Mouse (Mus musculus): ENCODE measurements around the gene Gpr137. TPM values are rescaled to one million over a fixed set of nuclear protein-coding genes. Genes with fewer than 3 reads are reported as not detected.
A peak's percentile ranks its signal among the peaks of the same experiment; 100 is the strongest.

Gpr137 gene
- total RNA-seq, 1 experiment from 2014 or later: 43.3 TPM

- DNase-seq: no peak
Observed at GRCm38 (mm10) chr19:6973581-6974190, 31.4 kb upstream of the Gpr137 start.

GRCm38 (mm10) chr19:6972247-6972917 is 30.1 kb upstream of the Gpr137 start:
- no peak for DNase-seq

GRCm38 (mm10) chr19:6971644-6972043 is 29.4 kb upstream of the Gpr137 start:
- DNase-seq: no peak

- peak; percentile 83 for DNase-seq
Observed at GRCm38 (mm10) chr19:6970460-6971085, 28.3 kb upstream of the Gpr137 start.

GRCm38 (mm10) chr19:6969665-6970381 is 27.5 kb upstream of the Gpr137 start:
- DNase-seq: peak; percentile 90

GRCm38 (mm10) chr19:6969291-6969664 is 27.0 kb upstream of the Gpr137 start:
- DNase-seq: no peak

GRCm38 (mm10) chr19:6968491-6969271 is 26.4 kb upstream of the Gpr137 start:
- DNase-seq: peak; percentile 57

- peak; percentile 61 for DNase-seq
Observed at GRCm38 (mm10) chr19:6956461-6956860, 14.2 kb upstream of the Gpr137 start.

GRCm38 (mm10) chr19:6955424-6955823 is 13.1 kb upstream of the Gpr137 start:
- no peak for DNase-seq

- peak; percentile 77 for DNase-seq
Observed at GRCm38 (mm10) chr19:6954046-6954445, 11.8 kb upstream of the Gpr137 start.

GRCm38 (mm10) chr19:6952712-6953037 is 10.4 kb upstream of the Gpr137 start:
- peak; percentile 85 for DNase-seq

GRCm38 (mm10) chr19:6951994-6952711 is 9.9 kb upstream of the Gpr137 start:
- DNase-seq: peak; percentile 95

- peak; percentile 97 for DNase-seq
Observed at GRCm38 (mm10) chr19:6951381-6951968, 9.2 kb upstream of the Gpr137 start.

- DNase-seq: peak; percentile 73
Observed at GRCm38 (mm10) chr19:6950613-6951153, 8.4 kb upstream of the Gpr137 start.

- DNase-seq: no peak
Observed at GRCm38 (mm10) chr19:6949951-6950350, 7.7 kb upstream of the Gpr137 start.

GRCm38 (mm10) chr19:6949532-6949931 is 7.3 kb upstream of the Gpr137 start:
- no peak for DNase-seq

GRCm38 (mm10) chr19:6948186-6948585 is 5.9 kb upstream of the Gpr137 start:
- DNase-seq: no peak

- no peak for DNase-seq
Observed at GRCm38 (mm10) chr19:6947742-6948141, 5.5 kb upstream of the Gpr137 start.

GRCm38 (mm10) chr19:6943709-6944108 is 1.4 kb upstream of the Gpr137 start:
- no peak for DNase-seq

GRCm38 (mm10) chr19:6942764-6943163 is 484 bp upstream of the Gpr137 start:
- no peak for DNase-seq

Data from adrenal gland, postnatal 14 days (tissue).